Mouse (Mus musculus) kidney, postnatal 0 days (tissue): ENCODE data around the gene Akap1. TPM values are rescaled to one million over a fixed set of nuclear protein-coding genes. Genes with fewer than 3 reads are reported as not detected.
A peak's percentile ranks its signal among the peaks of the same experiment; 100 is the strongest.

Experiments
- ATAC-seq: fragments of 200-750 bp; cut with Nextera tagmentation; replicated peaks from 2 replicates; pipeline ENCODE4 v1.8.0; 2017; ENCODE audit warnings: low read depth, moderate number of reproducible peaks, moderate TSS enrichment, moderate library complexity; ENCODE audit not compliant: low FRiP score
- DNase-seq: peaks from one replicate; pipeline ENCODE4 v3.0.0-alpha.2; 2016; ENCODE audit warnings: low spot score
- H3K27ac ChIP-seq: fragments of 300-500 bp; sonication (generic); 2 replicates; pipeline ENCODE4 v1.5.1; 2014; ENCODE audit warnings: mild to moderate bottlenecking
- H3K27me3 ChIP-seq: fragments of 300-500 bp; sonication (generic); 2 replicates; pipeline ENCODE4 v1.6.1; 2014; ENCODE audit warnings: low read length, mixed read lengths; ENCODE audit not compliant: insufficient read depth
- H3K36me3 ChIP-seq: fragments of 300-500 bp; sonication (generic); 2 replicates; pipeline ENCODE4 v1.6.1; 2014; ENCODE audit warnings: low read length, mixed read lengths; ENCODE audit not compliant: insufficient read depth
- H3K4me1 ChIP-seq: fragments of 300-500 bp; sonication (generic); replicated peaks from 2 replicates; pipeline ENCODE4 v1.6.1; 2014; ENCODE audit warnings: antibody characterized with exemption, low read length, mixed read lengths; ENCODE audit not compliant: insufficient read depth
- H3K4me2 ChIP-seq: fragments of 300-500 bp; sonication (generic); 2 replicates; pipeline ENCODE4 v1.6.1; 2014; ENCODE audit warnings: mild to moderate bottlenecking, low read length, moderate library complexity, mixed read lengths
- H3K4me3 ChIP-seq: fragments of 300-500 bp; sonication (generic); replicated peaks from 2 replicates; pipeline ENCODE4 v1.5.1; 2014; ENCODE audit warnings: low read depth, low read length
- H3K9ac ChIP-seq: fragments of 300-500 bp; sonication (generic); 2 replicates; pipeline ENCODE4 v1.6.1; 2014; ENCODE audit warnings: low read depth, low read length
- H3K9me3 ChIP-seq: fragments of 300-500 bp; sonication (generic); replicated peaks from 2 replicates; pipeline ENCODE4 v1.6.1; 2016; ENCODE audit warnings: low read length, inconsistent platforms, mixed read lengths
- CTCF ChIP-seq: IDR thresholded peaks from 2 replicates; pipeline ENCODE4 v1.5.1; 2016; ENCODE audit warnings: antibody characterized with exemption, low read depth, mild to moderate bottlenecking, moderate library complexity
- WGBS: fragments of 180-500 bp; shearing (Covaris S2); extraction: QIAGEN DNeasy Blood & Tissue Kit; methylation state at CpG from one replicate; pipeline ENCODE4 v1.1.7; 2014; 5-methylcytosine and 5-hydroxymethylcytosine counted together
- polyA plus RNA-seq: library from polyadenylated mRNA; unstranded; fragments of >200 nt; fragmentation: Nextera tagmentation; extraction: Ambion mirVana; gene quantifications from 2 replicates; pipeline ENCODE4 v1.2.1, GENCODE M21; 2015

The Akap1 gene
- polyA plus RNA-seq, result 16.9 and 17.5 TPM in 2 replicates

GRCm38 (mm10) chr11:88864458-88865197 lies at the start of gene Akap1:
TSS of gene Akap1 (minus strand) at chr11:88864586.
- TF ChIP-seq CTCF, result no peak
- Histone ChIP-seq H3K4me3 (peak within 1 kb of the TSS; percentile 70), H3K9me3 (no peaks in the 10 kb centered on the region), H3K36me3 (no peaks in the 10 kb centered on the region), H3K4me1 (no peaks in the 10 kb centered on the region; the same call in 1 of the 2 replicates), H3K27me3 (no peaks in the 10 kb centered on the region), H3K9ac (peak within 1 kb of the TSS; percentile 74), H3K27ac (peak within 1 kb of the TSS; percentile 78), H3K4me2 (peak within 1 kb of the TSS; percentile 99)
- 1% methylated on average over 47 of the region's 60 CpGs for WGBS
- DNase-seq (peak; percentile 98), ATAC-seq (peak; percentile 99)

DNA sequence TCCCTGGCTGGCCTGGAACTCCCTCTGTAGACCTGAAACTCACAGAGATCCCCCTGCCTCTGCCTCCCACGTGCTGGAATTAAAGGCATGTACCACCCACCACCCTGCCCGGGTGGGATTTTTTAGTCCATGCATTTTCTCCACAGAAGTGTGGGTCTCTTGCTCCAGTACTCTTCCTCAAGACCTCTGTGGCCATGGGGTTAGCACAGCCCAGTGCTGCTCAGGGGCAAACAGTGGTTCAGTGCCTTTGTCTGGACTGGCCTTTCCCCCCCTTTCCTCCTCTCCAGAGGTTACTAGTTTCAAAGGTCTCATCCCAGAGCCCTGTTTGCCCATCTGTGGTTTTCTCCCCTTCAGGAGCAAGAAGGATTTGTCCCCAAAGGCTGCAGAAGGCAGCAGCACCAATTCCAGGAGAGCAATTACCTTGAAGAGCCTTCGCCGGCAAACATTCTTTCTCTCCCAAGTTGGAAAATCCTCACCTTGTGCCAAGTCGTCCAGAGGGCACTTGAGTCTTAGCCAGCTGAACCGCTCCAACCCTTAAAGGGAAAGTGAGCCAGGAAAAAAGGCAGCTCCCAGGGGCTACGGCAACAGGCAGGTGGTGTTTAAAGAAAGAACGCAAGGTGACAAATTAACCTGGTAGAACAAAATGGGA lies 45.1 kb upstream of the Akap1 start:
- no peak for TF ChIP-seq CTCF
- no peak overlapping the region for H3K4me2 ChIP-seq
- H3K27ac ChIP-seq, result peak overlapping the region; percentile 80
- H3K36me3 ChIP-seq, result no peaks in the 10 kb centered on the region
- H3K4me1 ChIP-seq, result no peaks in the 10 kb centered on the region
- peak; percentile 23; the same call in 1 of the 2 replicates for ATAC-seq
- DNase-seq, result no peak
- no peaks in the 10 kb centered on the region for H3K27me3 ChIP-seq
- WGBS, result 77% methylated on average over 8 of the region's 8 CpGs
- no peak overlapping the region for H3K9ac ChIP-seq
- no peak overlapping the region for H3K4me3 ChIP-seq
- H3K9me3 ChIP-seq, result no peaks in the 10 kb centered on the region

GRCm38 (mm10) chr11:88908557-88909211 lies 44.3 kb upstream of the Akap1 start:
- H3K27ac ChIP-seq, result peak overlapping the region; percentile 80; the same call in 1 of the 2 replicates
- DNase-seq, result peak; percentile 83
- no peak overlapping the region for H3K9ac ChIP-seq
- H3K27me3 ChIP-seq, result no peaks in the 10 kb centered on the region
- TF ChIP-seq CTCF, result peak; percentile 77
- peak; percentile 88 for ATAC-seq
- no peak overlapping the region for H3K4me2 ChIP-seq
- no peaks in the 10 kb centered on the region for H3K9me3 ChIP-seq
- 86% methylated on average over 1 of the region's 1 CpGs for WGBS
- no peaks in the 10 kb centered on the region for H3K36me3 ChIP-seq
- no peak overlapping the region for H3K4me3 ChIP-seq
- no peaks in the 10 kb centered on the region for H3K4me1 ChIP-seq

DNA sequence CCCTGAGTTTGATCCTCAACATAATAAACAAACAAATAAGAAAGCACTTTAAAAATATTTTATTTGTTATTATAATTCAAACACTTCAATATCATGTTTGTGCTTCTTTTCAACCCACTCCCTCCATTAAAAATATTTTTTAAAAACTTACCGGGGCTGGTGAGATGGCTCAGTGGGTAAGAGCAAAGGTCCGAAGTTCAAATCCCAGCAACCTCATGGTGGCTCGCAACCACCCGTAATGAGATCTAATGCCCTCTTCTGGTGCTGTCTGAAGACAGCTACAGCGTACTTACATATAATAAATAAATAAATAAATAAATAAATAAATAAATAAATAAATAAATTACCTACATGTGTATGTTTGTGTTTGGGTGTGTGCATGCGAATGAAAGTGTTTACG lies 43.5 kb upstream of the Akap1 start:
- Histone ChIP-seq H3K9ac (no peak overlapping the region), H3K27me3 (no peaks in the 10 kb centered on the region), H3K27ac (no peak overlapping the region), H3K4me2 (no peak overlapping the region), H3K4me1 (no peaks in the 10 kb centered on the region), H3K9me3 (no peaks in the 10 kb centered on the region), H3K36me3 (no peaks in the 10 kb centered on the region), H3K4me3 (no peak overlapping the region)
- 92% methylated on average over 7 of the region's 7 CpGs for WGBS
- ATAC-seq (no peak), DNase-seq (no peak)
- no peak for TF ChIP-seq CTCF

GRCm38 (mm10) chr11:88905621-88906020 lies 41.2 kb upstream of the Akap1 start:
- ATAC-seq (no peak), DNase-seq (no peak)
- TF ChIP-seq CTCF, result no peak
- H3K27me3 ChIP-seq, result no peaks in the 10 kb centered on the region
- no peak overlapping the region for H3K9ac ChIP-seq
- H3K27ac ChIP-seq, result no peak overlapping the region
- no peaks in the 10 kb centered on the region for H3K4me1 ChIP-seq
- H3K4me2 ChIP-seq, result no peak overlapping the region
- 33% methylated on average over 2 of the region's 2 CpGs for WGBS
- no peaks in the 10 kb centered on the region for H3K9me3 ChIP-seq
- H3K4me3 ChIP-seq, result no peak overlapping the region
- no peaks in the 10 kb centered on the region for H3K36me3 ChIP-seq

DNA sequence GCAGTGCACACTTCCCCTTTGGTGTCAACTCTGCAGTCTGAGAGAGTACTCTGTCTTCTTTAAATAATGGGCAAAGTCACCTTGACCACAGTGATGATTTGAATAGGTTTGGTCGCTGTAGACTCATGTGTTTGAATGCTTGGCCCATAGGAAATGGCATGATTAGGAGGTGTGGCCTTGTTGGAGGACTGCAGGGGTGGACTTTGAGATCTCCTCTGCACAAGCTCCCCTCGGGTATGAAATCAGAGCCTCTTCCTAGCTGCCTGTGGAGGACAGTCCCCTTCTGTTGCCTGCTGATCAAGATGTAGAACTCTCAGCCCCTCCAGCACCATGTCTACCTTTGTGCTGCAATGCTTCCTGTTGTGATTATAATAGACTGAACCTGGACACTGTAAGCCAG lies 39.7 kb upstream of the Akap1 start:
- DNase-seq (no peak), ATAC-seq (no peak)
- Histone ChIP-seq H3K4me3 (no peak overlapping the region), H3K27ac (no peak overlapping the region), H3K36me3 (no peaks in the 10 kb centered on the region), H3K4me2 (no peak overlapping the region), H3K27me3 (no peaks in the 10 kb centered on the region), H3K9me3 (no peaks in the 10 kb centered on the region), H3K4me1 (no peaks in the 10 kb centered on the region), H3K9ac (no peak overlapping the region)
- no peak for TF ChIP-seq CTCF
- 49% methylated on average over 2 of the region's 2 CpGs for WGBS
